Mouse (Mus musculus) forebrain, embryonic 13.5 days (tissue): ENCODE results near the gene Ash1l. TPM values are rescaled to one million over a fixed set of nuclear protein-coding genes. Genes with fewer than 3 reads are reported as not detected.

Experiments
- ATAC-seq: fragments of 200-750 bp; cut with Nextera tagmentation; 2 replicates; pipeline ENCODE4 v1.8.0; 2017
- H3K27ac ChIP-seq: fragments of 300-500 bp; sonication (generic); 2 replicates; pipeline ENCODE4 v1.5.1; 2015; ENCODE audit warnings: inconsistent platforms, mild to moderate bottlenecking, moderate library complexity
- H3K27me3 ChIP-seq: fragments of 300-500 bp; sonication (generic); 2 replicates; pipeline ENCODE4 v1.6.1; 2015; ENCODE audit warnings: mild to moderate bottlenecking, inconsistent platforms
- H3K36me3 ChIP-seq: fragments of 300-500 bp; sonication (generic); 2 replicates; pipeline ENCODE4 v1.6.1; 2015; ENCODE audit warnings: mild to moderate bottlenecking, inconsistent platforms; ENCODE audit not compliant: poor library complexity, severe bottlenecking
- H3K4me1 ChIP-seq: fragments of 300-500 bp; sonication (generic); 2 replicates; pipeline ENCODE4 v1.6.1; 2015; ENCODE audit warnings: inconsistent platforms
- H3K4me2 ChIP-seq: fragments of 300-500 bp; sonication (generic); 2 replicates; pipeline ENCODE4 v1.6.1; 2015; ENCODE audit warnings: inconsistent platforms, mild to moderate bottlenecking, moderate library complexity
- H3K4me3 ChIP-seq: fragments of 300-500 bp; sonication (generic); 2 replicates; pipeline ENCODE4 v1.5.1; 2015; ENCODE audit warnings: mild to moderate bottlenecking, inconsistent platforms
- H3K9ac ChIP-seq: fragments of 300-500 bp; sonication (generic); 2 replicates; pipeline ENCODE4 v1.6.1; 2015; ENCODE audit warnings: mild to moderate bottlenecking, inconsistent platforms
- H3K9me3 ChIP-seq: fragments of 300-500 bp; sonication (generic); replicated peaks from 2 replicates; pipeline ENCODE4 v1.6.1; 2016; ENCODE audit warnings: inconsistent platforms
- WGBS: fragments of 180-500 bp; shearing (Covaris S2); methylation state at CpG from one replicate; pipeline ENCODE4 v1.1.7; 2015; 5-methylcytosine and 5-hydroxymethylcytosine counted together
- polyA plus RNA-seq: library from polyadenylated mRNA; unstranded; fragments of >200 nt; fragmentation: Nextera tagmentation; extraction: Ambion mirVana; gene quantifications from 2 replicates; pipeline ENCODE4 v1.2.1, GENCODE M21; 2015

Ash1l gene
- 21.8 and 24.4 TPM in 2 replicates for polyA plus RNA-seq

- peak within 1 kb of the TSS; percentile 92 for H3K9ac ChIP-seq
- WGBS, result 1% methylated on average over 38 of the region's 64 CpGs
Measured at GRCm38 (mm10) chr3:88950576-88951326, at the start of gene Ash1l, which contains the start of gene Dap3. Gene Ash1l, plus strand, starts transcription at chr3:88950622. Gene Dap3, minus strand, starts transcription at chr3:88951181.

GRCm38 (mm10) chr3:88904803-88905202 lies 45.6 kb upstream of the Ash1l start:
- H3K9ac ChIP-seq, result no peak overlapping the region
- H3K36me3 ChIP-seq, result peaks cover 91% of the 10 kb centered on the region
- WGBS, result 88% methylated on average over 3 of the region's 3 CpGs
- no peak overlapping the region for H3K4me3 ChIP-seq
- H3K27ac ChIP-seq, result no peak overlapping the region
- H3K9me3 ChIP-seq, result no peaks in the 10 kb centered on the region
- no peaks in the 10 kb centered on the region for H3K4me1 ChIP-seq
- no peaks in the 10 kb centered on the region for H3K27me3 ChIP-seq
- H3K4me2 ChIP-seq, result no peak overlapping the region
- ATAC-seq, result no peak

More at GRCm38 (mm10) chr3:88950576-88951326, at the start of gene Ash1l, which contains the start of gene Dap3:
- peak; percentile 85 for ATAC-seq
- Histone ChIP-seq H3K9me3 (no peaks in the 10 kb centered on the region), H3K4me3 (peak within 1 kb of the TSS; percentile 89), H3K27me3 (no peaks in the 10 kb centered on the region), H3K4me1 (peaks cover 45% of the 10 kb centered on the region), H3K4me2 (peak within 1 kb of the TSS; percentile 70), H3K27ac (peak within 1 kb of the TSS; percentile 99), H3K36me3 (no peaks in the 10 kb centered on the region)

DNA sequence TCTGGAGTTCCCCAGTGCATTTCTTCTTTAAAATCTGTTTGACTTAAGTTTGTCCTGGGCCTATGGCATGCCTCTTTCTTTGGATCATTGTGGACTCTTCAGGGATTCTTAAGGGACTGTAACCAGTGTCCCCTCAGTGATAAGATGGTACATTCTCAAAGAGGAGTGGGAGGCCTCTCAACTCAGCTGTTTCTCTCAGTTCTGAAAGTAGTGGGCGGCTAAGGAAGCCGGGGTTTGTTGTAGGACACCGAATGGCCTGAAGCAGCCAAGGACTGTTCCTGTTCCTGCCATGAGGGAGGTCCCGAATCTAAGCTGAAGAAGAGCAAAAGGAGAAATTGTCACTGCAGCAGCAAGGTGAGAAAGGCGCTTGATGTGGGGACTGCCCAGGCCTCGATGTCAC lies 45.2 kb upstream of the Ash1l start:
- 86% methylated on average over 6 of the region's 6 CpGs for WGBS
- no peak overlapping the region for H3K4me3 ChIP-seq
- H3K9me3 ChIP-seq, result no peaks in the 10 kb centered on the region
- H3K9ac ChIP-seq, result no peak overlapping the region
- no peak overlapping the region for H3K4me2 ChIP-seq
- no peak for ATAC-seq
- H3K27me3 ChIP-seq, result no peaks in the 10 kb centered on the region
- H3K27ac ChIP-seq, result no peak overlapping the region
- H3K36me3 ChIP-seq, result peaks cover 95% of the 10 kb centered on the region
- H3K4me1 ChIP-seq, result no peaks in the 10 kb centered on the region

GRCm38 (mm10) chr3:88905741-88906140 lies 44.7 kb upstream of the Ash1l start:
- H3K4me2 ChIP-seq, result no peak overlapping the region
- 87% methylated on average over 2 of the region's 2 CpGs for WGBS
- no peak overlapping the region for H3K27ac ChIP-seq
- H3K9me3 ChIP-seq, result no peaks in the 10 kb centered on the region
- H3K27me3 ChIP-seq, result no peaks in the 10 kb centered on the region
- peaks cover 98% of the 10 kb centered on the region for H3K36me3 ChIP-seq
- ATAC-seq, result no peak
- no peak overlapping the region for H3K4me3 ChIP-seq
- no peaks in the 10 kb centered on the region for H3K4me1 ChIP-seq
- no peak overlapping the region for H3K9ac ChIP-seq

- Histone ChIP-seq H3K27me3 (no peaks in the 10 kb centered on the region), H3K4me3 (no peak overlapping the region), H3K9me3 (no peaks in the 10 kb centered on the region), H3K4me1 (no peaks in the 10 kb centered on the region), H3K27ac (no peak overlapping the region), H3K4me2 (no peak overlapping the region), H3K9ac (no peak overlapping the region), H3K36me3 (peaks cover 100% of the 10 kb centered on the region)
- ATAC-seq, result no peak
- 89% methylated on average over 6 of the region's 6 CpGs for WGBS
Measured at GRCm38 (mm10) chr3:88906393-88907159, 43.8 kb upstream of the Ash1l start.

DNA sequence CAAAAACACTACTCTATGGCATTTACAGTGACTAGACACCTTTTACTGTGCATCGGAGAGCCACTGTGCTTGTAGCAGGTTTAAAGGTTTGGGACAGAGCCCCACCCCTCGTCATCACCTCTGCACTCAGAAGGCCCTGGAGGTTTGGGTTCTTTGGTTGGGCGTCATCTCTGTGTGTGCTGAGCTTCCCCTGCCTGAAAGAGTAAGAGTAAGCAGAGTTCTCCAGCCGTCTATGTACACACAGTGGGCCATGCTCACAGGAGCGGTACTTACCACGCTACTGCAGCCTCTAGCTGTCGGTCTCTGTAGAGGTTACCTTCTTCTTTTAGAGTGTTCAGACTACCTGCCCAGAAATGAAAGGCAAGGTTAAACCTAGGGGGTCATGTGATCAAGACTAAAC lies 37.8 kb upstream of the Ash1l start:
- ATAC-seq, result no peak
- Histone ChIP-seq H3K9me3 (no peaks in the 10 kb centered on the region), H3K36me3 (peaks cover 51% of the 10 kb centered on the region), H3K9ac (no peak overlapping the region; the same call in 1 of the 2 replicates), H3K4me3 (peak overlapping the region; percentile 74), H3K4me2 (peak overlapping the region; percentile 82), H3K4me1 (peaks cover 16% of the 10 kb centered on the region), H3K27ac (no peak overlapping the region), H3K27me3 (no peaks in the 10 kb centered on the region)
- WGBS, result 92% methylated on average over 7 of the region's 7 CpGs

GRCm38 (mm10) chr3:88913511-88914383 lies 36.7 kb upstream of the Ash1l start, which contains the start of gene Msto1:
Gene Msto1, minus strand, starts transcription at chr3:88913999.
- peak within 1 kb of the TSS; percentile 74 for H3K4me3 ChIP-seq
- peaks cover 16% of the 10 kb centered on the region for H3K4me1 ChIP-seq
- H3K4me2 ChIP-seq, result peak within 1 kb of the TSS; percentile 82
- no peaks in the 10 kb centered on the region for H3K27me3 ChIP-seq
- no peaks in the 10 kb centered on the region for H3K9me3 ChIP-seq
- peak within 1 kb of the TSS; percentile 82 for H3K27ac ChIP-seq
- peak; percentile 98 for ATAC-seq
- H3K36me3 ChIP-seq, result peaks cover 39% of the 10 kb centered on the region
- H3K9ac ChIP-seq, result peak within 1 kb of the TSS; percentile 80
- WGBS, result under 1% methylated on average over 62 of the region's 62 CpGs

DNA sequence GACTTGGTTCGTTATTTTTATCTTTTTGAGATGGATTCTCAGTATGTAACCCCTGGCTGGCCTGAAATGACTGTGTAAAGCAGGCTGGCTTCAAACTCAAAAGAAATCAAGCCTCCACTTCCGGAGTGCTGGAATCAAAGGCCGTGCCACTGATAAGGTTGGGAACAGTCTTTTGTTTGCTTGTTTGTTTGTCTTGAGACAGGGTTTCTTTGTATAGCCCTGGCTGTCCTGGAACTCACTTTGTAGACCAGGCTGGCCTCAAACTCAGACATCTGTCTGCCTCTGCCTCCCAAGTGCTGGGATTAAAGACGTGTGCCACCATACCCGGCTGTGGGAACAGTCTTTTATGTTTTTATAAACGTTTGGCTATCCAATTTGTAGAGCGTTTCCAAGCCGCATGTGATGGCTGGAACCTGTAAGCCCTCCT lies 36.0 kb upstream of the Ash1l start:
- no peak for ATAC-seq

GRCm38 (mm10) chr3:88918981-88919380 lies 31.4 kb upstream of the Ash1l start:
- H3K27me3 ChIP-seq, result no peaks in the 10 kb centered on the region
- no peak for ATAC-seq
- no peak overlapping the region for H3K27ac ChIP-seq
- no peak overlapping the region for H3K4me2 ChIP-seq
- peaks cover 7% of the 10 kb centered on the region for H3K4me1 ChIP-seq
- H3K9ac ChIP-seq, result no peak overlapping the region
- no peaks in the 10 kb centered on the region for H3K9me3 ChIP-seq
- 85% methylated on average over 13 of the region's 13 CpGs for WGBS
- peaks cover 41% of the 10 kb centered on the region for H3K36me3 ChIP-seq
- no peak overlapping the region for H3K4me3 ChIP-seq

More for the DNA sequence above, 36.0 kb upstream of the Ash1l start:
- H3K9me3 ChIP-seq, result no peaks in the 10 kb centered on the region
- H3K27me3 ChIP-seq, result no peaks in the 10 kb centered on the region
- peak overlapping the region; percentile 82 for H3K27ac ChIP-seq
- H3K36me3 ChIP-seq, result peaks cover 33% of the 10 kb centered on the region
- peak overlapping the region; percentile 82 for H3K4me2 ChIP-seq
- peak overlapping the region; percentile 74 for H3K4me3 ChIP-seq
- WGBS, result 28% methylated on average over 8 of the region's 8 CpGs
- peak overlapping the region; percentile 80 for H3K9ac ChIP-seq
- peaks cover 16% of the 10 kb centered on the region for H3K4me1 ChIP-seq

GRCm38 (mm10) chr3:88921411-88921810 lies 29.0 kb upstream of the Ash1l start:
- Histone ChIP-seq H3K4me2 (no peak overlapping the region), H3K4me3 (no peak overlapping the region), H3K36me3 (peaks cover 65% of the 10 kb centered on the region), H3K27me3 (no peaks in the 10 kb centered on the region), H3K9ac (no peak overlapping the region), H3K27ac (no peak overlapping the region), H3K9me3 (no peaks in the 10 kb centered on the region), H3K4me1 (no peaks in the 10 kb centered on the region)
- no peak for ATAC-seq
- 94% methylated on average over 9 of the region's 9 CpGs for WGBS

GRCm38 (mm10) chr3:88923989-88924591 lies 26.3 kb upstream of the Ash1l start:
- Histone ChIP-seq H3K27me3 (no peaks in the 10 kb centered on the region), H3K9me3 (no peaks in the 10 kb centered on the region), H3K4me2 (no peak overlapping the region), H3K36me3 (peaks cover 92% of the 10 kb centered on the region), H3K27ac (no peak overlapping the region), H3K4me3 (no peak overlapping the region), H3K9ac (no peak overlapping the region), H3K4me1 (no peaks in the 10 kb centered on the region)
- WGBS, result 91% methylated on average over 8 of the region's 8 CpGs
- ATAC-seq, result no peak
